Mouse (Mus musculus) monocyte, adult 59 days (primary cell): Measurements from ENCODE around the gene Vmn1r51. TPM values are rescaled to one million over a fixed set of nuclear protein-coding genes. Genes with fewer than 3 reads are reported as not detected.

Experiments
- total RNA-seq, 2 experiments: library from RNA; stranded (reverse); gene quantifications; one replicate each; pipeline ENCODE4 v1.2.4; 2023

The Vmn1r51 gene
- not detected for total RNA-seq

GRCm38 (mm10) chr6:90122296-90122695 lies at the start of gene Vmn1r51:
TSS of gene Vmn1r51 (plus strand) at chr6:90122596.

GRCm38 (mm10) chr6:90078406-90078805 lies 44.0 kb upstream of the Vmn1r51 start, which contains the start of gene Vmn1r49:
TSS of gene Vmn1r49 (minus strand) at chr6:90078506.

GRCm38 (mm10) chr6:90101130-90101529 lies 21.3 kb upstream of the Vmn1r51 start, which contains the start of gene Vmn1r50:
TSS of gene Vmn1r50 (plus strand) at chr6:90101430.

GRCm38 (mm10) chr6:90174508-90174907 lies 52.1 kb downstream of the Vmn1r51 start, which contains the start of gene Vmn1r52:
TSS of gene Vmn1r52 (plus strand) at chr6:90174808.

Other genes with a start within 250 kb of the Vmn1r51 start
- gene Vmn1r42, start 246.2 kb upstream of the Vmn1r51 start, total RNA-seq = not detected
- not detected for gene Vmn1r43, start 246.2 kb upstream of the Vmn1r51 start, total RNA-seq
- gene Vmn1r44, start 238.9 kb upstream of the Vmn1r51 start, total RNA-seq = not detected
- not detected for gene Vmn1r45, start 182.0 kb upstream of the Vmn1r51 start, total RNA-seq
- not detected for gene Vmn1r46, start 153.3 kb upstream of the Vmn1r51 start, total RNA-seq
- gene Vmn1r47, start 106.4 kb upstream of the Vmn1r51 start, total RNA-seq = not detected
- not detected for gene Vmn1r48, start 85.8 kb upstream of the Vmn1r51 start, total RNA-seq
- gene Vmn1r49, start 44.1 kb upstream of the Vmn1r51 start, total RNA-seq = not detected
- not detected for gene Vmn1r50, start 21.2 kb upstream of the Vmn1r51 start, total RNA-seq
- not detected for gene Vmn1r52, start 52.2 kb downstream of the Vmn1r51 start, total RNA-seq
- gene V1ra8, start 80.2 kb downstream of the Vmn1r51 start, total RNA-seq = not detected
- not detected for gene Vmn1r53, start 101.8 kb downstream of the Vmn1r51 start, total RNA-seq
- not detected for gene Vmn1r54, start 123.7 kb downstream of the Vmn1r51 start, total RNA-seq
- gene BC048671, start 178.6 kb downstream of the Vmn1r51 start, total RNA-seq = not detected
- 1 to 10 TPM; 2.8 to 3.8 TPM for gene Chst13, start 202.6 kb downstream of the Vmn1r51 start, total RNA-seq
- not detected for gene Uroc1, start 210.7 kb downstream of the Vmn1r51 start, total RNA-seq
- 10 to 100 TPM; 18.9 to 24.6 TPM for gene Zxdc, start 246.9 kb downstream of the Vmn1r51 start, total RNA-seq